Mouse (Mus musculus) embryonic facial prominence, embryonic 13.5 days (tissue): Measurements from ENCODE around the gene Ptpn18. TPM values are rescaled to one million over a fixed set of nuclear protein-coding genes. Genes with fewer than 3 reads are reported as not detected.
A peak's percentile ranks its signal among the peaks of the same experiment; 100 is the strongest.

ENCODE experiments used
- ATAC-seq: fragments of 200-750 bp; cut with Nextera tagmentation; 2 replicates; pipeline ENCODE4 v1.8.0; 2017; ENCODE audit warnings: low read depth; ENCODE audit not compliant: insufficient number of reproducible peaks, insufficient read depth, low FRiP score, low TSS enrichment
- H3K27ac ChIP-seq: fragments of 300-500 bp; sonication (generic); 2 replicates; pipeline ENCODE4 v1.5.1; 2015; ENCODE audit warnings: moderate library complexity, mild to moderate bottlenecking, inconsistent platforms
- H3K27me3 ChIP-seq: fragments of 300-500 bp; sonication (generic); 2 replicates; pipeline ENCODE4 v1.6.1; 2015; ENCODE audit warnings: mild to moderate bottlenecking, inconsistent platforms
- H3K36me3 ChIP-seq: fragments of 300-500 bp; sonication (generic); 2 replicates; pipeline ENCODE4 v1.6.1; 2015; ENCODE audit warnings: mild to moderate bottlenecking, inconsistent platforms
- H3K4me1 ChIP-seq: fragments of 300-500 bp; sonication (generic); 2 replicates; pipeline ENCODE4 v1.6.1; 2015; ENCODE audit warnings: inconsistent platforms
- H3K4me2 ChIP-seq: fragments of 300-500 bp; sonication (generic); 2 replicates; pipeline ENCODE4 v1.6.1; 2015; ENCODE audit warnings: moderate library complexity, mild to moderate bottlenecking, inconsistent platforms
- H3K4me3 ChIP-seq: fragments of 300-500 bp; sonication (generic); 2 replicates; pipeline ENCODE4 v1.5.1; 2015; ENCODE audit warnings: mild to moderate bottlenecking, inconsistent platforms
- H3K9ac ChIP-seq: fragments of 300-500 bp; sonication (generic); 2 replicates; pipeline ENCODE4 v1.6.1; 2015; ENCODE audit warnings: mild to moderate bottlenecking, inconsistent platforms
- H3K9me3 ChIP-seq: fragments of 300-500 bp; sonication (generic); 2 replicates; pipeline ENCODE4 v1.6.1; 2016; ENCODE audit warnings: inconsistent platforms
- WGBS: fragments of 180-500 bp; shearing (Covaris S2); methylation state at CpG from one replicate; pipeline ENCODE4 v1.1.7; 2015; ENCODE audit warnings: mixed read lengths; 5-methylcytosine and 5-hydroxymethylcytosine counted together
- polyA plus RNA-seq: library from polyadenylated mRNA; unstranded; fragments of >200 nt; fragmentation: Nextera tagmentation; extraction: Ambion mirVana; gene quantifications from 2 replicates; pipeline ENCODE4 v1.2.1, GENCODE M21; 2015

Ptpn18 gene
- polyA plus RNA-seq, 1 experiment from 2014 or later: 12.6 TPM

DNA sequence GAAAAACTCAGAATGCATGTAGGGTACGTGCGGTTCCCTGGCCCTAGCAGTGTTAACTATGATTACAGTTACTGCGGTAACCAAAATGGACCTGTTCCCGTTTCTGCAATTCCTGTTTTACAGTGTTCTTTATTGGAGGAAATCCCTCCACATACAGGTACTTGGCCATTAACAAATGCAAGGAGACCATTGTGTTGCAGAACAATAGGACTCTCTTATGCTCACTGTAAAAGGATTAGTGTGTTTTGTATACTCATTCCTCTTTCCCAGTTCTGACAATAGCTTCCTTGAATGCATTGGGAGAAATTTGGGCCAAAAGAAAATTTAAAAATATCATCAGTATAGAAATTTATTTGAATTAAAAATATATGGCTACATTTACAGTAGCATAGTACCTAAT lies 8.9 kb downstream of the Ptpn18 start:
- H3K27me3 ChIP-seq: peaks cover 21% of the 10 kb centered on the region
- ATAC-seq: no peak
- no peaks in the 10 kb centered on the region for H3K36me3 ChIP-seq
- H3K9ac ChIP-seq: no peak overlapping the region
- no peak overlapping the region for H3K4me3 ChIP-seq
- H3K27ac ChIP-seq: no peak overlapping the region
- H3K4me2 ChIP-seq: no peak overlapping the region
- no peaks in the 10 kb centered on the region for H3K9me3 ChIP-seq
- H3K4me1 ChIP-seq: no peaks in the 10 kb centered on the region; the same call in 1 of the 2 replicates
- 67% methylated on average over 4 of the region's 4 CpGs for WGBS

DNA sequence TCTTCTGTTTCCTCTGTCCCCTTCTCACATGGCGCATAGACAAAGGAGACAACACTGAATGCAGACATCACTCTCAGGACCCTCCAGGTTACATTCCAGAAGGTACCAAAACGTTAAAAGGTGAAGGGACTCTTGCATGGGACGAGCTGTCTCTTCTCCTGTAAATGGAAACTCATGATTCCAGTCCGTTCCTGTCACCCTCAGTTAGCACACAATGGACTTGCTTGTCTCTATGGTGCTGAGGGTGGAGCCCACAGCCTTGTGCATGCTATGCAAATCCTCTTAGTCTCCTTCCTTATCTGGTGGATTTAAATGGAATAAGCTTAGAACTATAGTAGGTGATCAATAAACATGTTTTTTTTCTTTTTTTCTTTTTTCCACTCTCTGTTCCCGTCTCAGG lies 10.2 kb downstream of the Ptpn18 start:
- WGBS: 60% methylated on average over 5 of the region's 5 CpGs
- no peak for ATAC-seq
- H3K36me3 ChIP-seq: no peaks in the 10 kb centered on the region
- no peak overlapping the region for H3K27ac ChIP-seq
- H3K9ac ChIP-seq: no peak overlapping the region
- H3K27me3 ChIP-seq: peaks cover 26% of the 10 kb centered on the region
- H3K9me3 ChIP-seq: no peaks in the 10 kb centered on the region
- H3K4me1 ChIP-seq: no peaks in the 10 kb centered on the region; the same call in 1 of the 2 replicates
- no peak overlapping the region for H3K4me2 ChIP-seq
- no peak overlapping the region for H3K4me3 ChIP-seq

DNA sequence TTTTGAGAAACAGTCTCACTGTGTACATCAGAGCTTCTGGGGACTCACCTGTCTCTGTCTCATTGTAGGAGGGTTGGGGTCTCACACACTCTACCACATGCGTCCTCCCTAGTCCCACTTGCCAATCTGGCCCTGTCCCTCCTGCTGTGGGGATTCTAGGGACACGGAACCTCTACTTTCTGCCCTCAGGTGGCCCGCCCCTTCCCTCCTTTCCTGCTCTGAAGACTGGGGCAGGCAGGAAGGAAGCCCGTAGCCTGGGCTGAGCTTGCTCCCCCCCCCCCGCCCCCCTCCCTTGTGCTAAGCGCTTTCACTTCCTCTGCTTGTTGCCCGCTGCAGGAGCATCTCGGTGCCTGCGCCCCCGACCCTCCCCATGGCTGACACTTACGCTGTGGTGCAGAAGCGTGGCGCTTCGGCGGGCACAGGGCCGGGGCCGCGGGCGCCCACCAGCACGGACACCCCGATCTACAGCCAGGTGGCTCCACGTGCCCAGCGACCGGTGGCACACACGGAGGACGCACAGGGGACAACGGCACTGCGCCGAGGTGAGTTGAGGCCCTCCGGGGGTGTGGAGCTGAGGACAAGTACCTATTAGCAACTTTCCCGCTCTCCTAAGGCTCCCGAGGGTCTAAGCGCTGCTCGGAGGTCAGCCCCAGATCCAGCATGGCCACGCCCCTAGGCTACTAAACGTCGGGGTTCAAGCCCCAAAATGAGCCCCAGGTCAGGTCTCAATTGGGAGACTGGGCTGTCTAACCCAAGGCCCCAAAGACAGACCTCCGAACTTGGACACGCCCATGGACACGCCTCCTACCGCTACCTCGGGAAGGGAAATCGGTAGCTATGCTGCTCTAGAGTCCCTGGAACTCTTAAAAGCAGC lies 13.1 kb downstream of the Ptpn18 start:
- H3K36me3 ChIP-seq: no peaks in the 10 kb centered on the region
- no peaks in the 10 kb centered on the region; the same call in 1 of the 2 replicates for H3K4me1 ChIP-seq
- ATAC-seq: no peak
- H3K4me2 ChIP-seq: peak overlapping the region; percentile 98
- H3K4me3 ChIP-seq: peak overlapping the region; percentile 61
- H3K27me3 ChIP-seq: peaks cover 26% of the 10 kb centered on the region
- no peaks in the 10 kb centered on the region for H3K9me3 ChIP-seq
- under 1% methylated on average over 42 of the region's 43 CpGs for WGBS
- H3K27ac ChIP-seq: no peak overlapping the region
- H3K9ac ChIP-seq: peak overlapping the region; percentile 75

DNA sequence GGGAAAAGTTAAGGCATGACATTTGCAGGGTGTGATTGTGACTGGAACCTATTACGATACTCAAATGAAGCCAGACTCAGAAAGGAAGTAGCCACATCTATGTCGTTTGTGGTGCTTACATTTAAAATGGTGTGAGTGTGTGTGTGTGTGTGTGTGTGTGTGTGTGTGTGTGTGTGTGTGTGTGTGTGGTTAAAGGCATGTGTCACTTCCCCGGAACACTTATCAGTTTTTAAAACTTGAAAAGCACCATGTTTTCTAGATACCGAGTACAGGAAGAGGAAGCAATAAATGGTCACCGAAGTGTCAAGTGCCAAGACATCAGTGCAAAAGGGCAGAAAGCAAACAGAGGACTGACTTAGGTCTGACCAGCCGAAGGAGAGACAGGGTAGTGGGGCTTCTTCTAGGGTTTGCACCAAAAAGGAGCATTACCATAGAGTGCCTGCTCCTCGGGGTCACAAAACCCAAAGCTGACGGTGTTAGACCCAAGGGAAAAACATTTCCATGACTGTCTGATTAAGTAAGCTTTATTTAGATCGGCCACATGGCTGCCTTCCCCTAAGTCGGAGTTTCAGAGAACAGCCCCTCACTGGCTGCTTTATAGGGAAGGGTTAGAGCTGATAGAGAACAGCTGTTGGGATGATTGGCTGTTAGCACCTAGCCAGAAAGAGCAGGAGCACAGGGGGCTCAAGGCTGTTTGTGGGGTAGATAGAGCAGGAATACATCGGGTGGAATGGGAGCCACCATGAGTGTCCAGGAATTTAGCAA lies 19.5 kb downstream of the Ptpn18 start:
- ATAC-seq: no peak
- no peak overlapping the region for H3K27ac ChIP-seq
- no peak overlapping the region for H3K9ac ChIP-seq
- peaks cover 7% of the 10 kb centered on the region for H3K4me1 ChIP-seq
- 37% methylated on average over 11 of the region's 11 CpGs for WGBS
- H3K9me3 ChIP-seq: no peaks in the 10 kb centered on the region
- H3K36me3 ChIP-seq: no peaks in the 10 kb centered on the region
- H3K4me2 ChIP-seq: no peak overlapping the region
- H3K27me3 ChIP-seq: no peaks in the 10 kb centered on the region
- H3K4me3 ChIP-seq: no peak overlapping the region

DNA sequence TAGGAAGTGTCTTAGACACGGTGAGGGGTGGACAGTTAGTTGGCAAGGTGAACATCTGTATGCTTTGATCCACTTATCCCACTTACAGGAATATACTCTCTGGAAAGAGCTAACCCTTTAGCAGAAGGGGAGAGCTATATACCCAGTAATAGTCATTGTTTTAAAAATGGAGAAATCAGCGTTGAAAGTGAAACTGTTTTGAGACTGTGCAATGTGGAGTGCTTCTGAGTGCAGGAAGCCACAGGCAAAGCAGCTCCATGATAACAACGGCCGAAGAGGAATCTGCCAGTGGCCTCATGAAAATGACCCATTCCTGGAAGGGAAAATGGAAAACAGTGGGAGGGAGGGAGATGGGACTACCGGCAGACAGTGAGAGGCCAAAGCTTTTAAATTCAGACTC lies 21.2 kb downstream of the Ptpn18 start:
- no peaks in the 10 kb centered on the region for H3K9me3 ChIP-seq
- ATAC-seq: no peak
- H3K9ac ChIP-seq: no peak overlapping the region
- 69% methylated on average over 5 of the region's 5 CpGs for WGBS
- H3K36me3 ChIP-seq: no peaks in the 10 kb centered on the region
- no peak overlapping the region for H3K27ac ChIP-seq
- no peak overlapping the region for H3K4me3 ChIP-seq
- peaks cover 13% of the 10 kb centered on the region for H3K4me1 ChIP-seq
- H3K4me2 ChIP-seq: no peak overlapping the region
- H3K27me3 ChIP-seq: peaks cover 7% of the 10 kb centered on the region; the same call in 1 of the 2 replicates

DNA sequence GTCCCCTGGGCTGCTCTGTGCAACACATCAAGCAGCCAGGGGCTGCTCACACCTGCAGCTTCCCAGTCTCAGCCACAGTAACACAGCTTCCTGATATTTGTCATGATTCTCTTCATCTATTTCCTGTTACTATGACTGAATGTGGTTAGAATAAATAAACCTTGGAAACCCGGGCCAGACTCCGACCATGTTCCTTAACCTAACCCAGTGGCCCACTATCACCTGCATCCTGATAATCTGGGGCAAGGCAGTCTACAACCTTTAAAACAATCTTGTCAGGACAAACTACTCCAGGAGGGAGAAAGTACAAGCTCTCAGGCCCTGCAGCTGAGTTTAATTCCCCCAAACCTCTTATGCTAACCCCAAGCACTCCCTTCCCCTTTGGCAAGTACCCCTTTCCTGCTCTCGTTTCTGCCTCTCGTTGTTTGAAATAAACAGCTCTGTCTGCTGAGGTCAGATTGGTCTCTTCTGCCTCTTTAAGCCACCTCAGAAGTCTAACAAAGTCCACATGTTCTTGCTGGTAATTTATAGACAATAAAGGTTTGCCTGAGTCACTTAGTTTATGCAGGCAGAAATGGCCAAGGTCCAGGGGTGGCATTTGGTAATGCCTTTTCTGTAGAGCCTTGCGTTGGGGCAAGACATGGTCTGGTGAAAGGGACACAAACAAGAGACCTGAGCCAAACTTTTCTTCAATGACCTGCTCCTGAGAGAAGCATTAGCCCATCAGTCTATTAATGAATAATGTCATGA lies 22.5 kb downstream of the Ptpn18 start:
- Histone ChIP-seq H3K27ac (no peak overlapping the region), H3K9ac (no peak overlapping the region), H3K27me3 (peaks cover 10% of the 10 kb centered on the region; the same call in 1 of the 2 replicates), H3K9me3 (no peaks in the 10 kb centered on the region), H3K36me3 (no peaks in the 10 kb centered on the region), H3K4me1 (peaks cover 15% of the 10 kb centered on the region), H3K4me2 (no peak overlapping the region), H3K4me3 (no peak overlapping the region)
- no peak for ATAC-seq
- 43% methylated on average over 5 of the region's 5 CpGs for WGBS

DNA sequence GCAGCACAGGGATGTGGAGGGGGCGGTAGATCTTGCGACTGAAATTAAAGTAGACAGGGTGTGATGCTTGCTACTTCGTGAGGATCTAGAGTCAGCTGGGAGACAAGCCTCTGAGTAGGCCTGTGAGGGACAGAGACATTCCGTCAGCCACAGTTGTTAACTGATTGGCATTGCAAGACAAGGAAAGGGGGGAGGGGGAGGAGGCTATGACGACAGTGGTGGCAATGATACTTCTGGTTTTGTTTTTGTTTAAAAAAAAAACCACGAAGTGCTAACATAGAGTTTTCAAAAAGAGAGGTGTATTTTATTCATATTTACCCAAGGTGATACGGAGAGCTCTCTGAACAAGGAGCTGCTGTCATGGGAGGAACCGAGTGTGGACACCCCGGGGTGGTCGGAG lies 24.9 kb downstream of the Ptpn18 start:
- 70% methylated on average over 10 of the region's 10 CpGs for WGBS
- Histone ChIP-seq H3K9ac (no peak overlapping the region), H3K36me3 (no peaks in the 10 kb centered on the region), H3K4me3 (no peak overlapping the region), H3K4me2 (no peak overlapping the region), H3K9me3 (no peaks in the 10 kb centered on the region), H3K4me1 (peaks cover 10% of the 10 kb centered on the region), H3K27me3 (peaks cover 10% of the 10 kb centered on the region; the same call in 1 of the 2 replicates), H3K27ac (no peak overlapping the region)
- no peak for ATAC-seq

DNA sequence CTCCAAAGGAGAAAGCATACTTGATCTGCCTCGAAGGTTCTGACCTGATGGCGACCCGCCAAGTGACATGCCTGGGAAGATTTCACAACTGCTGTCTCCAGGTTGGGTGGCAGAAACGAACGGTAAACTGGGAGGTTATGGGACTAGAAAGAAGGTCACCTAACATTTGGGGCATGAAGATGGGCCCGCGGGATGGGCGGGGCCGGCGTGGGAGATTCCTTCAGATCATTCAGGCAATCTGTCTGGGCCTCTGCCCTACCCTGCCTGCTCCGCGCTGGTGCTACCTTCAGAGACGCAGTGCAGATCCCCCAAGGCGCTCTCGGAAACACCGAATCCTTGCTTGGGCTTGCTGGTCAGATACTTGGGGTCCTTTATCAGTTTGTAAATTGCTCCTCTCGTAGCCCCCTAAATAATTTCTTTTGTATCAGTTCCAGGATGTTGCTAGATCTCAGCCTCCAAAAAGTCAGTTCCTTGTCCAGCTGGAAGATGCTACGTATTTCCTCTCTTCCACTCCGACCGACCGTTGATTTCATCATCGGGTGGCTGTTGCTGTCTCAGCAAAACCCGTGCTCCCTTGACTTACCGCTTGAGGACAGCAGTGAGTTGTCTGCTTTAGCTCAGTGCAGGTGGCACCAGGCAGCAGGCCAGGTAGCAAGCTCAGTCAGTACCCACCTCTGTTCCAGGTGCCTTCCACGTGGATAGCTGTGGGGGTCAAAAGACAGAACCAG lies 26.1 kb downstream of the Ptpn18 start:
- Histone ChIP-seq H3K4me3 (peak overlapping the region; percentile 26), H3K27me3 (peaks cover 10% of the 10 kb centered on the region; the same call in 1 of the 2 replicates), H3K4me2 (peak overlapping the region; percentile 54), H3K9me3 (no peaks in the 10 kb centered on the region), H3K4me1 (peaks cover 9% of the 10 kb centered on the region), H3K36me3 (no peaks in the 10 kb centered on the region), H3K9ac (no peak overlapping the region), H3K27ac (no peak overlapping the region)
- no peak for ATAC-seq
- 8% methylated on average over 25 of the region's 25 CpGs for WGBS

DNA sequence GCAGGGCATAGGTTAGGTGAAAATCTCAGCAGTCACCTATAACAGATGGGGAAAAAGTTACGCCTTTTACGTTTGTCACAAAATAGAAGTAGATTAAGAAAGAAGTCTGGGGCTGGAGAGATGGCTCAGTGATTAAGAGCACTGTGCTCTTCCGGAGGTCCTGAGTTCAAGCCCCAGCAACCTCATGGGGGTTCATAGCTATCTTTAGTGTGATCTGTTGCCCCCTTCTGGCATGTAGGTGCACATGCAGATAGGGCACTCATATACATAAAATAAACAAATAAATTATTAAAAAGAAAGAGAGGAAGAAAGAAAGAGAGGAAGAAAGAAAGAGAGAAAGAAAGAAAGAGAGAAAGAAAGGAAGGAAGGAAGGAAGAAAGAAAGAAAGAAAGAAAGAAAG lies 27.8 kb downstream of the Ptpn18 start:
- no peak overlapping the region for H3K4me3 ChIP-seq
- H3K36me3 ChIP-seq: no peaks in the 10 kb centered on the region
- no peaks in the 10 kb centered on the region for H3K9me3 ChIP-seq
- no peak overlapping the region for H3K9ac ChIP-seq
- whole genome bisulfite sequencing: 90% methylated on average over 3 of the region's 3 CpGs
- peaks cover 10% of the 10 kb centered on the region; the same call in 1 of the 2 replicates for H3K27me3 ChIP-seq
- H3K27ac ChIP-seq: no peak overlapping the region
- no peak for ATAC-seq
- peaks cover 9% of the 10 kb centered on the region for H3K4me1 ChIP-seq
- H3K4me2 ChIP-seq: no peak overlapping the region

DNA sequence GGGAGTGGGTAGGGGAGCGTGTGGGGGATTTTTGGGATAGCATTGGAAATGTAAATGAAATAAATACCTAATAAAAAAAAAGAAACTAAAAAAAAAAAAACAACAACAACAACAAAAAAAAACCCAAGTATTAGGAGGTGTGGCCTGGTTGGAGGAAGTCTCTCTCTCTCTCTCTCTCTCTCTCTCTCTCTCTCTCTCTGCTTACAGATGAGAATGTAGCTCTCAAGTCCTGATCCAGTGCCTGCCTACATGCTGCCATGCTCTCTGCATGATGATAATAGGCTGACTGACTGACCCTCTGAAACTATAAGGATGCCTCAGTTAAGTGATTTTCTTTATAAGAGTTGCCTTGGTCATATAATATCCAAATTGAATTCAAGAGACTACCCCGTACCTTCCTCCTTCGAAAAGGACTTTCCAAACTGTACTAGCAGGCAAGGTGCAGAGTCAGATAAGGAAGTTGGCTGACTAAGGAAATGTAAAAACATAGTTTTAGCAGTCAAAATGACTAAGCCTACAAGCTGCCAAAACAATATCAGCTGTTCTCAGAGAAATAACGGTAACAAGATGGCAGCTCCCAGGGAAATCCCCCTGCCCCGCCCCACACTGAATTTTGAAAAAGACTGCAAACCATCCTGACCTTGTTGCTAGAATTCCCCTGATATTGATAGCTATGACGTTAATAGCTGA lies 30.4 kb downstream of the Ptpn18 start:
- no peaks in the 10 kb centered on the region for H3K36me3 ChIP-seq
- 92% methylated on average over 6 of the region's 6 CpGs for WGBS
- no peak overlapping the region for H3K9ac ChIP-seq
- H3K4me2 ChIP-seq: no peak overlapping the region
- H3K27ac ChIP-seq: no peak overlapping the region
- no peak overlapping the region for H3K4me3 ChIP-seq
- peaks cover 10% of the 10 kb centered on the region; the same call in 1 of the 2 replicates for H3K27me3 ChIP-seq
- peaks cover 9% of the 10 kb centered on the region for H3K4me1 ChIP-seq
- H3K9me3 ChIP-seq: no peaks in the 10 kb centered on the region
- ATAC-seq: no peak
